Comparison of ENCODE assay signal across 13 mouse cellular contexts in genomic region chr8:120912463-120912862, GRCm38 (mm10).
"Had no signal": no experiment of that assay in that cellular context is flagged by ENCODE, and none has a peak within 500 bp of the region (broad histone marks: within the 10 kb centered on the region; RNA-seq: fewer than 3 reads in every experiment).

No protein-coding gene starts in this region.

- DNase-seq: kidney, adult 8-10 months; kidney, postnatal 25 days; lung, adult 2 months; lung, postnatal 14 days; thymus, postnatal 4 days had no signal

- H3K4me1 ChIP-seq: liver, embryonic 15.5 days; midbrain, embryonic 15.5 days had no signal

- H3K9me3 ChIP-seq: liver, embryonic 15.5 days; megakaryocyte, embryonic 14.5 days; midbrain, embryonic 15.5 days; neural tube, embryonic 12.5 days; stomach, embryonic 15.5 days had no signal

- H3K27me3 ChIP-seq: midbrain, embryonic 15.5 days; neural tube, embryonic 12.5 days; stomach, embryonic 15.5 days had no signal

- H3K27ac ChIP-seq: liver, embryonic 15.5 days; macrophage; midbrain, embryonic 15.5 days; neural tube, embryonic 12.5 days; stomach, embryonic 15.5 days had no signal

- H3K4me3 ChIP-seq: liver, embryonic 15.5 days; megakaryocyte, embryonic 14.5 days; midbrain, embryonic 15.5 days; neural tube, embryonic 12.5 days; stomach, embryonic 15.5 days had no signal

- H3K4me2 ChIP-seq: liver, embryonic 11.5 days; liver, embryonic 15.5 days; midbrain, embryonic 11.5 days; midbrain, embryonic 15.5 days; neural tube, embryonic 12.5 days; stomach, embryonic 15.5 days had no signal

- ATAC-seq: midbrain, embryonic 15.5 days had no signal

- H3K9ac ChIP-seq: liver, embryonic 15.5 days; midbrain, embryonic 15.5 days; neural tube, embryonic 12.5 days; stomach, embryonic 15.5 days had no signal

- H3K36me3 ChIP-seq: liver, embryonic 15.5 days; midbrain, embryonic 15.5 days; neural tube, embryonic 12.5 days; stomach, embryonic 15.5 days had no signal
